Mouse (Mus musculus) limb, embryonic 11.5 days (tissue): ENCODE data around the gene Ndufa3. TPM values are rescaled to one million over a fixed set of nuclear protein-coding genes. Genes with fewer than 3 reads are reported as not detected.
"Not testable (repeated sequence)": the region's sequence is repeated elsewhere in the genome, so short reads cannot be mapped to it uniquely, and the experiment has no call there.

Experiments
- ATAC-seq: fragments of 200-750 bp; cut with Nextera tagmentation; 2 replicates; pipeline ENCODE4 v1.8.0; 2017; ENCODE audit warnings: low read depth; ENCODE audit not compliant: insufficient number of reproducible peaks, low FRiP score, low TSS enrichment
- DNase-seq: peaks from one replicate; pipeline ENCODE4 v3.0.0-alpha.2; 2015; ENCODE audit warnings: low spot score
- H3K27ac ChIP-seq: fragments of 300-500 bp; sonication (generic); replicated peaks from 2 replicates; pipeline ENCODE4 v1.5.1; 2014; ENCODE audit warnings: low read depth, mild to moderate bottlenecking, low read length
- H3K27me3 ChIP-seq: fragments of 300-500 bp; sonication (generic); 2 replicates; pipeline ENCODE4 v1.6.1; 2014; ENCODE audit warnings: mild to moderate bottlenecking, low read length, mixed read lengths; ENCODE audit not compliant: control insufficient read depth, insufficient read depth
- H3K36me3 ChIP-seq: fragments of 300-500 bp; sonication (generic); 2 replicates; pipeline ENCODE4 v1.6.1; 2014; ENCODE audit warnings: mild to moderate bottlenecking, low read length, moderate library complexity, mixed read lengths; ENCODE audit not compliant: control insufficient read depth, insufficient read depth
- H3K4me1 ChIP-seq: fragments of 300-500 bp; sonication (generic); 2 replicates; pipeline ENCODE4 v1.6.1; 2014; ENCODE audit warnings: low read length, mixed read lengths; ENCODE audit not compliant: control insufficient read depth, insufficient read depth
- H3K4me2 ChIP-seq: fragments of 300-500 bp; sonication (generic); 2 replicates; pipeline ENCODE4 v1.6.1; 2014; ENCODE audit warnings: low read depth, mild to moderate bottlenecking, moderate library complexity; ENCODE audit not compliant: severe bottlenecking
- H3K4me3 ChIP-seq: fragments of 300-500 bp; sonication (generic); 2 replicates; pipeline ENCODE4 v1.5.1; 2014; ENCODE audit warnings: low read depth, low read length
- H3K9ac ChIP-seq: fragments of 300-500 bp; sonication (generic); 2 replicates; pipeline ENCODE4 v1.6.1; 2014; ENCODE audit warnings: mild to moderate bottlenecking, low read length
- H3K9me3 ChIP-seq: fragments of 300-500 bp; sonication (generic); 2 replicates; pipeline ENCODE4 v1.6.1; 2016; ENCODE audit warnings: low read length; ENCODE audit not compliant: control insufficient read depth
- WGBS: fragments of 180-500 bp; shearing (Covaris S2); extraction: QIAGEN DNeasy Blood & Tissue Kit; methylation state at CpG from one replicate; pipeline ENCODE4 v1.1.7; 2014; 5-methylcytosine and 5-hydroxymethylcytosine counted together
- polyA plus RNA-seq: library from polyadenylated mRNA; unstranded; fragments of >200 nt; fragmentation: Nextera tagmentation; extraction: Ambion mirVana; gene quantifications from 2 replicates; pipeline ENCODE4 v1.2.1, GENCODE M21; 2014

Gene Ndufa3
- polyA plus RNA-seq, 1 experiment from 2014 or later = 400 TPM

- H3K36me3 ChIP-seq, H3K4me3 ChIP-seq, H3K9ac ChIP-seq, H3K4me2 ChIP-seq, ATAC-seq, H3K27me3 ChIP-seq, H3K27ac ChIP-seq, H3K9me3 ChIP-seq, DNase-seq, H3K4me1 ChIP-seq: not testable (repeated sequence)
- WGBS = 60% methylated on average over 1 of the region's 1 CpGs
These were observed 19.4 kb upstream of the Ndufa3 start for GRCm38 (mm10) chr7:3597755-3598154.

- no peak overlapping the region for H3K9ac ChIP-seq
These were observed 16.1 kb upstream of the Ndufa3 start for GRCm38 (mm10) chr7:3601119-3601518.

GRCm38 (mm10) chr7:3606798-3607197 lies 10.4 kb upstream of the Ndufa3 start:
- no peaks in the 10 kb centered on the region for H3K36me3 ChIP-seq
- no peaks in the 10 kb centered on the region for H3K27me3 ChIP-seq
- no peak overlapping the region for H3K4me2 ChIP-seq
- no peak overlapping the region for H3K4me3 ChIP-seq
- no peaks in the 10 kb centered on the region for H3K4me1 ChIP-seq
- DNase-seq = no peak
- 23% methylated on average over 2 of the region's 2 CpGs for WGBS
- no peak for ATAC-seq
- no peak overlapping the region for H3K9ac ChIP-seq
- H3K27ac ChIP-seq = no peak overlapping the region
- H3K9me3 ChIP-seq = no peaks in the 10 kb centered on the region

More at GRCm38 (mm10) chr7:3601119-3601518, 16.1 kb upstream of the Ndufa3 start:
- Histone ChIP-seq H3K4me3 (no peak overlapping the region), H3K36me3 (no peaks in the 10 kb centered on the region), H3K27ac (no peak overlapping the region), H3K9me3 (no peaks in the 10 kb centered on the region), H3K27me3 (no peaks in the 10 kb centered on the region), H3K4me1 (no peaks in the 10 kb centered on the region), H3K4me2 (no peak overlapping the region)
- DNase-seq = peak; percentile 72
- ATAC-seq = no peak
- WGBS = 12% methylated on average over 4 of the region's 4 CpGs

- ATAC-seq (no peak), DNase-seq (no peak)
- H3K4me2 ChIP-seq = no peak overlapping the region
- no peak overlapping the region for H3K4me3 ChIP-seq
- H3K4me1 ChIP-seq = no peaks in the 10 kb centered on the region
- H3K27ac ChIP-seq = no peak overlapping the region
- no peaks in the 10 kb centered on the region for H3K9me3 ChIP-seq
- no peaks in the 10 kb centered on the region for H3K27me3 ChIP-seq
- 82% methylated on average over 6 of the region's 6 CpGs for WGBS
- H3K9ac ChIP-seq = no peak overlapping the region
- H3K36me3 ChIP-seq = no peaks in the 10 kb centered on the region
These were observed 9.8 kb upstream of the Ndufa3 start for GRCm38 (mm10) chr7:3607391-3607790.

- H3K4me2 ChIP-seq = no peak overlapping the region
- no peaks in the 10 kb centered on the region for H3K36me3 ChIP-seq
- H3K9me3 ChIP-seq = no peaks in the 10 kb centered on the region
- no peak overlapping the region for H3K27ac ChIP-seq
- 93% methylated on average over 3 of the region's 3 CpGs for WGBS
- no peak overlapping the region for H3K9ac ChIP-seq
- H3K27me3 ChIP-seq = no peaks in the 10 kb centered on the region
- no peaks in the 10 kb centered on the region for H3K4me1 ChIP-seq
- no peak for ATAC-seq
- H3K4me3 ChIP-seq = no peak overlapping the region
- DNase-seq = no peak
These were observed 8.5 kb upstream of the Ndufa3 start for GRCm38 (mm10) chr7:3608668-3609067.

GRCm38 (mm10) chr7:3609082-3609481 lies 8.1 kb upstream of the Ndufa3 start:
- Histone ChIP-seq H3K36me3 (no peaks in the 10 kb centered on the region), H3K27me3 (no peaks in the 10 kb centered on the region), H3K4me2 (no peak overlapping the region; the same call in 1 of the 2 replicates), H3K9ac (no peak overlapping the region), H3K4me1 (no peaks in the 10 kb centered on the region), H3K27ac (no peak overlapping the region), H3K4me3 (no peak overlapping the region), H3K9me3 (no peaks in the 10 kb centered on the region)
- 60% methylated on average over 3 of the region's 3 CpGs for WGBS
- DNase-seq (no peak), ATAC-seq (no peak)

GRCm38 (mm10) chr7:3610437-3610836 lies 6.7 kb upstream of the Ndufa3 start:
- WGBS = 87% methylated on average over 3 of the region's 3 CpGs
- Histone ChIP-seq H3K4me2 (no peak overlapping the region), H3K27ac (no peak overlapping the region), H3K4me1 (no peaks in the 10 kb centered on the region), H3K9ac (no peak overlapping the region), H3K27me3 (no peaks in the 10 kb centered on the region), H3K36me3 (no peaks in the 10 kb centered on the region), H3K9me3 (no peaks in the 10 kb centered on the region), H3K4me3 (no peak overlapping the region)
- DNase-seq = no peak
- no peak for ATAC-seq

- 88% methylated on average over 13 of the region's 13 CpGs for WGBS
- H3K27me3 ChIP-seq = no peaks in the 10 kb centered on the region
- ATAC-seq = no peak
- H3K9me3 ChIP-seq = no peaks in the 10 kb centered on the region
- H3K4me1 ChIP-seq = no peaks in the 10 kb centered on the region
- no peak overlapping the region for H3K9ac ChIP-seq
- H3K4me3 ChIP-seq = no peak overlapping the region
- no peaks in the 10 kb centered on the region for H3K36me3 ChIP-seq
- no peak overlapping the region for H3K27ac ChIP-seq
- no peak overlapping the region for H3K4me2 ChIP-seq
- no peak for DNase-seq
These were observed 6.2 kb upstream of the Ndufa3 start for GRCm38 (mm10) chr7:3611006-3611405.

- Histone ChIP-seq H3K4me2 (no peak overlapping the region), H3K27ac (no peak overlapping the region), H3K36me3 (no peaks in the 10 kb centered on the region), H3K4me3 (no peak overlapping the region), H3K9me3 (no peaks in the 10 kb centered on the region), H3K27me3 (no peaks in the 10 kb centered on the region), H3K4me1 (no peaks in the 10 kb centered on the region), H3K9ac (no peak overlapping the region)
- 85% methylated on average over 3 of the region's 3 CpGs for WGBS
- ATAC-seq (no peak), DNase-seq (no peak)
These were observed 3.2 kb upstream of the Ndufa3 start for GRCm38 (mm10) chr7:3614021-3614420.
